Mouse (Mus musculus) liver, adult (tissue): ENCODE results near the gene 1700092M07Rik.

ENCODE experiments used
- GATA4 ChIP-seq: IDR thresholded peaks from 2 replicates; pipeline ENCODE4 v1.6.1; 2014; ENCODE audit warnings: mild to moderate bottlenecking, low read length; ENCODE audit not compliant: insufficient replicate concordance

1700092M07Rik gene

DNA sequence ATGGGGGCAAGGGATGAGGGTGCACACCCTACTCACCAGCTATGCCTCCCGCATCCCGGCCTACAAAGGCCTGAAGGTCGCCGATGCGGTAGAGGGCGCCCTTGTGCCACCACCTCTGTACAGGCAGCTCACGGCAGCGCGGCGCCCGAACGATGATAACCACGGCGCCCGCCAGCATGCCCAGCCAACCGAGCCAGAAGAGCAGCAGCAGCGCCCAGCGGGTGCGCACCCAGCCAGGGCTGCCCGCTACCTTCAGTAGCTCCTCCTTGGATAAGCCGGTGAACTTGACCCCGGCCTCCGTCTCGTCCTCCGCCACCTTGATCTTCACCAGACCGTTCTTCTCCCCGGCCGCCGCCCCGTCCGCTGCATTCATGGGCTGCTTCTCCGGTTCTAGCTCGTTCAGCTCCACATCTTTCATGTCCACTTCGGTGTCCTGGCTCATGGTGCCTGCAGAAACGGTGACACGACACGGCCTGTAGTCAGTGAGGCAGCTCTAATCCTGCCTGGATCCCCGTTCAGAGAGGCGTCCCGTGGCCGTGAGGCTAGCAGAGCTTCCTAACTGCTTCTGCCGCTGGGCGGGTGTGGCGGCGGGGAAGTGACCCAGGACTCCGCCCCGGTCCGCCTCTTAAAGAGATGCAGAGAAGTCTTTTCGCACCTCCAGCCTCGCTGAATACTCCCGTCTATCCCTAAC is 27.1 kb upstream of the 1700092M07Rik start:
- TF ChIP-seq GATA4 = peak; percentile 73; the same call in 1 of the 2 replicates

DNA sequence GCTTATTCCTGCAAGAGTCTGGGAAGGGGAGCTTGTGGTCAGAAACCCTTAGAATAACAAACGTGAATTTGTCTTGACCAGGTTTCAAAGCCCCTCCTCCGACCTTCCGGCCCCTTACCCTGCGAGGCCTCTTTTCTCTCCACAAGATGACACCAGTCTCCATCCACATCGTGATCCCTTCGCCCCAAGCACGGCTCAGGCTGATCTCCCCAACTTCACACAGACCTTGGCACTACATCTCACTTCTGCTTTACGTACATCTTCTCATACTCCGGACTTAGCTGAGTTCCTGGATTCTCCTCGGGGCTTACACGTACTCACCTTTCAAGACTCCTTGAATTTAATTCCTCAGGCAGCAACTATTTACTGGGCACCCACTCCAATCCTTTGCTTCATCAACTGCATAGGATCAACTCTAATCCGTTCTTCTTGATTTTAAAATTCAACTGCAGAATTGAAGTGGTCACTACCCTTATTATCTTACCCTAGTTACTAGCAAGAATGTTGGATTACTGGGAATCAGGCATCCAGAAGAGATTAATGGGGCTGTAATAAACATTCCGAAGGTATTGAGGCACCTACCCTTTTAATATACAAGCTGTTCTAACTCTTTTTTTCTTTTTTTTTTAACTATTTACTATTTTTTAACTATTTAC is 26.4 kb upstream of the 1700092M07Rik start:
- TF ChIP-seq GATA4 = no peak

DNA sequence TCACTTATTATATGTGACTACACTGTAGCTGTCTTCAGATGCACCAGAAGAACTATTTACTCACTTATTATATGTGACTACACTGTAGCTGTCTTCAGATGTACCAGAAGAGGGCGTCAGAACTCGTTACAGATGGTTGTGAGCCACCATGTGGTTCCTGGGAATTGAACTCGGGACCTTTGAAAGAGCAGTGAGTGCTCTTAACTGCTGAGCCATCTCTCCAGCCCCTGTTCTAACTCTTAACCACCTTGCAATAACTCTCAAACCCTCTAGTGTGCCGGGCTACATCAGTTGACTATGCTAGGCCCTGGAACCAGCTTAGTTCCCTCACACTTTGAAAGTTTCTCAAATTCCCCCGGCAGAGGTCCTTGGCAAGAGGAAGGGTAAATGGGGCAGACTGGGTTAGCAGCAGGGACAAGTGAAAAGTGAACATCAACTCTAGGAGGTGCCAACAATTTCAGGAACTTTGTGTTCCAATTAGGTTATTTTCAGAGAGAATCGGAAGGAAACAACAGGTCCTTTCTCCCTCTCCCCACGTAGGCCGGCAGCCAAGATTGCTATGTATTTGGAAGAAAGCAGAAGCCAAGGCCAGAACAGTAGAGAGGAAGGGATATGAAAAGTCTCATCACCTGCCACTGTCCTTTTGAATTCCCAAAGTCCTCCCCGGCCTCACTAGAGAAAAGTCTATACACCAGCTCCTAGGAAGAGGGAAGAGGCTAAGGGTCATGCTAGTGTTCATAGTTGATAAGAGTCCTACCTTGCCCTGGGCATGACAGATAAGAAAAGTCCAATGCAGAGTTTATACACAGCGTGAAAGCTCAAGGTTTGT is 25.7 kb upstream of the 1700092M07Rik start:
- no peak for TF ChIP-seq GATA4

DNA sequence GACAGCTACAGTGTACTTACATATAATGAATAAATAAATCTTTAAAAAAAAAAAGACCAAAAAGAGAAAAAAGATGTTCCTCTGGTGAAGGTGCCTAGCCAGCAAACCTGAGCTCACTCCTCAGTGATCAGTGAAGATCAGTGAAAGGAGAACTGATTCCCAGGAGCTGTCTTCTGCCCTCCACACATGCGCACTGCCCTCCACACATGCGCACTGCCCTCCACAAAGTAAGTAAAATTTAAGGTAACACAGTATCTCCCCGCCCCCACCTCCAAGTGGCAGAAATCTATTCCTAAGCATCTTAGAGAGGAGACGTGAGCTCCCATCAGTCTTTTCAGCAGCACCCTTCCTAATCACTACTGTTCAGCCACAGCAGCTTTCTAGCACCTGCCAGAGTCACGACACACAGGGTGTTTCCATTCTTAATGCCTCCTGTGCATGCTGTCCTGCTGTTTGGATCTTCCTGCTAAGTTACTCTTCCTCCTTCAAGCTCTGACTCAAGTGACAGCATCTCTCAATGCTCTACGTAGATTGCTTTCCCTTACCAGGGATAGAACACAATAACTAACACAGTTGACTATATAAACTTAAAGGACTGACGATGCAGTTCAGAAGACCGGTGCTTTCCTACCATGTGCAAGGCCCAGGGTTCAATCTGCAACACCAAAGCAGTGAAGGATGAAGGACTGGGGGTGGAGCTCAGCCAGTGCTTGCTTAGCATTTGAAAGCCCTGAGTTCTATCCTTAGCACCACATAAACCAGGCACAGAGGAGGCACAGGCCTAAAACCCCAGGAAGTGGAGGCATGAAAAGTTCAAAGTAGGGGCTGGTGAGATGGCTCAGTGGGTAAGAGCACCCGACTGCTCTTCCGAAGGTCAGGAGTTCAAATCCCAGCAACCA is 24.4 kb upstream of the 1700092M07Rik start:
- no peak for TF ChIP-seq GATA4

DNA sequence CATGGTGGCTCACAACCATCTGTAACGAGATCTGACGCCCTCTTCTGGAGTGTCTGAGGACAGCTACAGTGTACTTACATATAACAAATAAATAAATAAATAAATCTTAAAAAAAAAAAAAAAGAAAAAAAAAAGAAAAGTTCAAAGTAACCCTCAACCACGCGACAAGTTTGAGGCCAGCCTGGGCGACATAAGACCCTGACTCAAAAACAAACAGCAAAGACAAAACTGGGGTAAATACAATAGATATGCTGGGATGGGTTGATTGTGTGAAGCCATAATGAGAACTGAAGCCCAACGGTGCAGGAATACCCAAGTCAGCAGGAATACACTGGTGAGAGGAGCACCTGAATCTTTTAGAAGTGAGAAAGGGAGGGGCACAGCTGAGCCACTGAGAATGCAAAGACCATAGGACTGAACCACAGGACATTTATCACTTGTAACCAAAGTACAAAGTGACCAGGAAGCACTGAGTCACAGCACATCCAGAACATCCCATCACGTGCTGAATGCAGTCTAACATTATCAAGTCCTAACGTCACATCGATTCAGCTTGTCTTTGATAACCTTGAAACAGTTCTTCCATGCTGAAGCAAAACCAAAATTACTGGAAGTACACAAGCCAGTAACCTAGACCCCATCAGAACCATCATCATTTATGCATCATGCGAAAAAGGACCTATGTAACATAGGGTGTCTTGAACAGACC is 23.6 kb upstream of the 1700092M07Rik start:
- no peak for TF ChIP-seq GATA4

DNA sequence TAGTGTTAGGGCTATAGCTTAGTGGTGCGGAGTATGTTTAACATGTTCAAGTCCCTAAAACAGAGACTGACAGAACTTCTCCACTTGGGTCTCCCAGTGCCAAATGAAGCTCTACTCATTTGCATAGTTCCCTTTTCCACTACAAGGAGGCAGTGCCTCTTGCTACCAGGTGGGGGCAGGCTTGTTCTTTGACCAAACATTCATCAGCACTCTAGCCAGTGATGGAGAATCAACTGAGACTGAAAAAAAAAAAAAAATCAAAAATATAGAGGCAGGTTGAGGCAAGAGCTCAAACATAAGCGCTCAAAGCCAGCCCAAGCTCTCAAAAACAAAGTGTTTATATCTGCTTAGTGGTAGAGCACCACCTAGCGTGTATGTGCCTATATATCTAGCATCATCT is 22.2 kb upstream of the 1700092M07Rik start:
- no peak for TF ChIP-seq GATA4

DNA sequence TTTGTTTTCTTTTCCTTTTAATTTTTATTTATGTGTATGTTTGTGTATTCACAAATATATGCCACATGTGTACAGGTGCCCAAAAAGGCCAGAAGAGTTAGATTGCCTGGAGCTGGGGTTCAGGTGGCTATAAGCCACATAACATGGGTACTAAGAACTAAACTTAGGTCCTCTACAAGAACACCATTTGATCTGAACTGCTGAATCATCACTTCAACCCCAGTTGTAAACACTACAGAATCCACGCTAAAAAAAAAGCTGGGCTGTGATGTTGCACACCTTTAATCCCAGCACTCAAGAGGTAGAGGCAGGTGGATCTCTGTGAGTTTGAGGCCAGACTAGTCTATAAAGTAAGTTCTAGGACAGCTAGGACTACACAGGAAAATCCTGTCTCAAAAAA is 19.1 kb upstream of the 1700092M07Rik start:
- TF ChIP-seq GATA4 = no peak

DNA sequence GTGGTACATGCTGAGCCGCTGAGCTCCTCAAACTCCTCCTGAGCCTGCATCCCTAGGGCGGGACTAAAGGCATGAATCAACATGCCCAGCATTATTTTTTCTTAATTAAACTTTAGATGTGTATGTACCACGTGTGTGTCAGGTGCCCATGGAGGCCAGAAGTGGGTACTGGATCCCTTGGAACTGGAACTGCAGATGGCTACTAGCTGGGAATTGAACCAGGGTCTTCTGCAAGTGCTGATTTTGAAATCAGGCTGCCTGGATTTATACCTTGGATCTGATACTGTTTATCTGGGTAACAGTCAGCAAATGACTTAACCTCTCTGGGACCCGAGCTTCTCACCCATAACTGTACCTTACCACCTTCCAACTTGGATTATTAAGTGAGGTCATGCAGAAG is 18.5 kb upstream of the 1700092M07Rik start:
- no peak for TF ChIP-seq GATA4

DNA sequence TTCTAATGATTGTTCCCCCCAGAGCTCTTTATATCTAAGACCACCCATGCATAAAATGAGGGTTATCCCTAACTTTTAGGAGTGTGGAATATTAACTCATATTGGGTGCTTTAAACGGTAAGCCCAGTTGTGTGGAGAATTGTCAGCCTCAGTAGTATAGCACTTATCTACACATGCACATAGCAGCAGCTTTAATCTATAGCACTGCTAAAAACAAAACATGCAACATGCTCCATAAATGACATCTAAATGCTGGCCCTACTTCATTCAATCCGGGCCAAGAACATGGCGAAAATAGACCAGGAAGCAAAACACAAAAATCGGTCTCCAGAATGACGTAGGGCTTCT is 18.0 kb upstream of the 1700092M07Rik start:
- no peak for TF ChIP-seq GATA4

DNA sequence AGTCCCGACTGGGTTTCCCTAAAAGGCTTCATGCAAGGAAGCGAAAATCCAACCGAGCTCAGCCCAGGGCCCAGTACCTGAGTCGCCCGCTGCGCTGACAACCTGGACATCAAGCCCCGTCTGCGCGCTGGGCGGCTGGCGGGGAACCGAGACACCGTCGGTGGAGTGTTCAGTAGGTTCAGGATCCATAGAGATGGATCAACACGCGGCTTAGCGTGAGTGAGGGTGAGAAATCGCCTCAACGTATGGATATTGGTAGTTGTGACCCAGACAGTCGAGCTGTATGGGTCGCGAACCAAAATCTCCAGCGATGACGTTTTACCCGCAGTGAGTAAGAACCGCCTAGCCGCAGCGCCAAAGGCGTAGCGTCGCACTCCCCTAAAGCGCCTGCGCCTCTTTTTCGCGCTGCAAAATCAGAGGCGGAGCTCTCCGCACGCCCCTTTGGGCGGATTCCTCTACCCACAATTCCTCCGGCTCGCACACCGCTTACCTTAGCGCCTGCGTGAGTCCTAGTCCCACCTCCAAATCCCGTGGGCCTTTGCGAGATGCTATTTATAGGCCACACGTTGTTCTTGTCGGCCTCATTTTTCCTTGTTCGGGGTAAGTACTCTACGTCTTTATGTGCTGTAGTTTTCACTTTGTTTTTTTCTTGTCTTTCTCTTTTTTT is 17.5 kb upstream of the 1700092M07Rik start, which contains the start of gene Slc3a2:
Gene Slc3a2, minus strand, starts transcription at position 463 of the 667 bp plus-strand sequence.
- no peak for TF ChIP-seq GATA4

DNA sequence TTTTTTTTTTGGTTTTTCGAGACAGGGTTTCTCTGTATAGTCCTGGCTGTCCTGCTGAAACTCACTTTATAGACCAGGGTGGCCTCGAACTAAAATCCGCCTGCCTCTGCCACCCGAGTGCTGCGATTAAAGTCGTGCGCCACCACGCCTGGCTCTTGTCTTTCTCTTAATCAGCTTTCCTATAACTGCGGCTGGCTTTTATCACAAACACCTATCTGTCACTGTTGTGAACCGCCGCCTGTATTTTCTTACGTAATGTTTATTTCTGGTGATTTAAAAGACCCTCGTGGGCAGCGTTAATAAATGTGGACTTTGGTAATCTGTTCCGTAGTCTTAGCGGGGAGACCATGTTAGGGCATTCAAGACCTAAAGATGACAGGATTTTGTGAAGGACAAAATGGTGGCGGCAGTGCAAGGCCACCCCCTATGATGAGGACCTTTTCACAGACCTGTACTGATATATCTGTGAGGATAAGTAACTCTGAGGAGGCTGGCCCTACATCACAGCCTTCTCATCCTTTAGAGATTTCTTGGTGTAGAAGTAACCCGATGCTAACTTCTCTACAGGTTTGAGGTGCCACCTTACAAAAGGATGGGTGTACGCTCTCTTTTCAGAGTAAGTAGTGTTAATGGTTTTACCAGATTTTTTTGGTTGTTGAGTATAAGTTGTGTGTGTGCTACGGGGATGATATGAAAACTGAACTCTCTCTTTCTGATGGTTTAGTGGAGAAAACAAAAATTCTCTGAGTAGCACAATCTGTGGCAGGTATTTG is 16.8 kb upstream of the 1700092M07Rik start:
- no peak for TF ChIP-seq GATA4

DNA sequence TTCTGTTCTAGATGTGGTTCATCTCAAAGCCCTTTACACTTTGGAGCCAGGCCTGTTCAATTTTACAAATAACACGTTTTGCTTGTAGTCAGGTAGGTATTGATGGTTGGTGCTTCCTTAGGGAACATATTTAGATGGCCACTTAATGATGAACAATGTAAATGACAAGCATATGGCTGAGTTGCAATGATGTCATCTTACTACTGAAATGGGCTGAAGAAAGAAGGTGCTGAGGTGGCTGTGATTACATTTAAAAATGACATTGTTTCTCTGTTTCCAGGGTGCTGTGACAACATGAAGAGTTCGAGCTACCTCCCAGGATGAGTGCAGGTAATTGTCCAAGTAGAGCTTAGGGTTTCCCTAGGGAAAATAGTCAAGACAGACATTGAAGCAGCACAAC is 16.1 kb upstream of the 1700092M07Rik start:
- no peak for TF ChIP-seq GATA4

DNA sequence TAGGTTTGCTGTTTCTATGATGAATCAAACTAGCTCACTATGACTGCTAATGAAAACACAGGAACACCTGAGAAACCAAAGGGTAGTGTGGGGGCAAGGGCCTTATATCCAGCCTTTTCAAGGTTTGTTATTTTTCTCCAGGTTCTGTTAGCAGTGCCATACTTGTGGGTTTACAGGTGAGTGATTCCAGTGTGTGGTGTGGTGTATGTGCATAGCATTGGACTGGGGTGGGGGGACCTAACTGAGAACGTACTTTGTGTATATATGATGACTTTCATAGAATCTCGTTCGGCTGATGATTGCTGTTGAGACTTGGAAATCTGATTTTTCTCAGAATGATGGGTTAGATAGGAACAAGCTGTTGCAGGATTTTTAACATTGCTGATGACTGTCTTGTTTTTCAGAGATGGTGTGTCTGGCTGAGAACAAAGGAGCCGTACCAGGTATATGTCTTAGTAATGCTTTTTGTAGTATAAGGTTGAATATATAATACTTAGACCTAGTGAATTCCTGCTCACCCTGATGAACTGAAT is 15.4 kb upstream of the 1700092M07Rik start:
- no peak for TF ChIP-seq GATA4
